Mouse (Mus musculus) bone marrow macrophage, adult 2 months (primary cell): Measurements from ENCODE around the gene Fundc2.

ENCODE experiments used
- CTCF ChIP-seq: IDR thresholded peaks from 2 replicates; pipeline ENCODE4 v1.5.1; 2012; ENCODE audit warnings: low read depth, mild to moderate bottlenecking, low read length, moderate library complexity
- POLR2A ChIP-seq: IDR thresholded peaks from 2 replicates; pipeline ENCODE4 v1.6.1; 2012; ENCODE audit warnings: mild to moderate bottlenecking, low read depth, low read length, borderline replicate concordance

- no peak for TF ChIP-seq POLR2A
- no peak for TF ChIP-seq CTCF
Observed at GRCm38 (mm10) chrX:75403350-75403749, 21.2 kb downstream of the Fundc2 start.
